Mouse (Mus musculus) erythroblast, embryonic 14.5 days (primary cell): ENCODE results near the gene Gnai3. TPM values are rescaled to one million over a fixed set of nuclear protein-coding genes. Genes with fewer than 3 reads are reported as not detected.

ENCODE experiments used
- H3K27me3 ChIP-seq: 2 replicates; pipeline ENCODE4 v1.6.1; 2012; ENCODE audit warnings: inconsistent platforms; ENCODE audit not compliant: control insufficient read depth
- H3K36me3 ChIP-seq: 2 replicates; pipeline ENCODE4 v1.6.1; 2012; ENCODE audit warnings: mild to moderate bottlenecking, inconsistent platforms; ENCODE audit not compliant: control insufficient read depth
- H3K4me1 ChIP-seq: 2 replicates; pipeline ENCODE4 v1.6.1; 2012; ENCODE audit warnings: inconsistent platforms; ENCODE audit not compliant: control insufficient read depth
- H3K4me3 ChIP-seq: replicated peaks from 2 replicates; pipeline ENCODE3; 2012; ENCODE audit warnings: moderate library complexity, mild to moderate bottlenecking, inconsistent platforms
- H3K9me3 ChIP-seq: 2 replicates; pipeline ENCODE4 v1.6.1; 2012; ENCODE audit warnings: low read length, inconsistent platforms, mixed read lengths; ENCODE audit not compliant: control insufficient read depth
- GATA1 ChIP-seq: IDR thresholded peaks from 2 replicates; pipeline ENCODE4 v1.6.1; 2012; ENCODE audit warnings: low read length, inconsistent platforms, mixed read lengths
- TAL1 ChIP-seq: IDR thresholded peaks from 3 replicates; pipeline ENCODE4 v1.6.1; 2012; ENCODE audit warnings: low read length, inconsistent platforms, mixed read lengths
- polyA plus RNA-seq: library from polyadenylated mRNA; stranded (reverse); fragments of >175 nt; gene quantifications from 2 replicates; pipeline ENCODE4 v1.2.3, GENCODE M21; 2012

Gene Gnai3
- polyA plus RNA-seq, 1 experiment, result 0.27 TPM

- no peaks in the 10 kb centered on the region for H3K36me3 ChIP-seq
- H3K27me3 ChIP-seq, result peaks cover 8% of the 10 kb centered on the region
Measured at GRCm38 (mm10) chr3:108165532-108166315, 19.8 kb upstream of the Gnai3 start.

GRCm38 (mm10) chr3:108164807-108165206 lies 18.9 kb upstream of the Gnai3 start:
- TF ChIP-seq TAL1 (no peak), GATA1 (no peak)

More at GRCm38 (mm10) chr3:108165532-108166315, 19.8 kb upstream of the Gnai3 start:
- TF ChIP-seq GATA1, result no peak
- TF ChIP-seq TAL1, result no peak
- H3K4me3 ChIP-seq, result no peak overlapping the region
- no peaks in the 10 kb centered on the region for H3K9me3 ChIP-seq
- no peaks in the 10 kb centered on the region for H3K4me1 ChIP-seq

GRCm38 (mm10) chr3:108164091-108164490 lies 18.1 kb upstream of the Gnai3 start:
- no peak overlapping the region for H3K4me3 ChIP-seq
- peaks cover 5% of the 10 kb centered on the region for H3K9me3 ChIP-seq
- no peak for TF ChIP-seq GATA1
- TF ChIP-seq TAL1, result no peak
- no peaks in the 10 kb centered on the region for H3K4me1 ChIP-seq
- no peaks in the 10 kb centered on the region for H3K36me3 ChIP-seq
- peaks cover 13% of the 10 kb centered on the region for H3K27me3 ChIP-seq

More at GRCm38 (mm10) chr3:108164807-108165206, 18.9 kb upstream of the Gnai3 start:
- Histone ChIP-seq H3K4me1 (no peaks in the 10 kb centered on the region), H3K36me3 (no peaks in the 10 kb centered on the region), H3K9me3 (peaks cover 3% of the 10 kb centered on the region), H3K27me3 (peaks cover 11% of the 10 kb centered on the region), H3K4me3 (no peak overlapping the region)

GRCm38 (mm10) chr3:108158383-108159037 lies 12.6 kb upstream of the Gnai3 start:
- TF ChIP-seq GATA1 (no peak), TAL1 (no peak)
- Histone ChIP-seq H3K27me3 (peaks cover 13% of the 10 kb centered on the region), H3K36me3 (no peaks in the 10 kb centered on the region), H3K4me3 (no peak overlapping the region), H3K9me3 (peaks cover 5% of the 10 kb centered on the region), H3K4me1 (no peaks in the 10 kb centered on the region)

- no peak for TF ChIP-seq TAL1
- no peak for TF ChIP-seq GATA1
- Histone ChIP-seq H3K4me1 (no peaks in the 10 kb centered on the region), H3K9me3 (peaks cover 1% of the 10 kb centered on the region), H3K4me3 (no peak within 1 kb of the TSS), H3K27me3 (peaks cover under 1% of the 10 kb centered on the region; the same call in 1 of the 2 replicates), H3K36me3 (no peaks in the 10 kb centered on the region)
Measured at GRCm38 (mm10) chr3:108154656-108155055, 8.7 kb upstream of the Gnai3 start, which contains the start of gene Gpr61. Gpr61 (minus strand) TSS chr3:108154882.

- no peaks in the 10 kb centered on the region for H3K36me3 ChIP-seq
- TF ChIP-seq TAL1, result no peak
- TF ChIP-seq GATA1, result no peak
- H3K27me3 ChIP-seq, result no peaks in the 10 kb centered on the region
- H3K4me3 ChIP-seq, result no peak overlapping the region
- peaks cover 8% of the 10 kb centered on the region for H3K4me1 ChIP-seq
- H3K9me3 ChIP-seq, result no peaks in the 10 kb centered on the region
Measured at GRCm38 (mm10) chr3:108152290-108152689, 6.3 kb upstream of the Gnai3 start.

GRCm38 (mm10) chr3:108147386-108148235 lies 1.7 kb upstream of the Gnai3 start:
- peaks cover 14% of the 10 kb centered on the region for H3K36me3 ChIP-seq
- TF ChIP-seq TAL1, result no peak
- TF ChIP-seq GATA1, result no peak
- H3K4me3 ChIP-seq, result peak overlapping the region; percentile 2
- no peaks in the 10 kb centered on the region for H3K9me3 ChIP-seq
- peaks cover 44% of the 10 kb centered on the region for H3K4me1 ChIP-seq
- H3K27me3 ChIP-seq, result no peaks in the 10 kb centered on the region

- H3K4me1 ChIP-seq, result peaks cover 51% of the 10 kb centered on the region
- no peak for TF ChIP-seq GATA1
- no peak for TF ChIP-seq TAL1
- no peaks in the 10 kb centered on the region for H3K27me3 ChIP-seq
- H3K9me3 ChIP-seq, result no peaks in the 10 kb centered on the region
- peak overlapping the region; percentile 100 for H3K4me3 ChIP-seq
- peaks cover 22% of the 10 kb centered on the region for H3K36me3 ChIP-seq
Measured at GRCm38 (mm10) chr3:108146671-108147070, 725 bp upstream of the Gnai3 start.
